In the genomic region with DNA sequence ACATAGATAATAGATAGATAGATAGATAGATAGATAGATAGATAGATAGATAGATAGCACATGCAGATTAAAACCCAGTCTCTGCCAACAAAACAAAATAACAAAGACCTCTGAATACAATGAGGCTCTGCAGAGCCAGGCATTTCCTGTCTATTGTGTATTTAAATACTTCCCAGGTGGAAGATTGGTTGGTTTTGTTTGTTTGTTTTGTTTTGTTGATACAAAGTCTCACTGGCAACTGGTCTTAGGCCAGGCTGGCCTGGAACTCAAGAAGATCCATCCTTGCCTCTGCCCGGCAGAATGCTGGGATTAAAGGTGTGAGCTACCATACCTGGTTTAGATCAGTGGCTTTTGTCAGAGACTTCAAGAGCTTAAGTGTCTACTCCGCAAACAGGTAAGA, we compare ENCODE assay signal across 19 mouse cellular contexts.
"Had no signal": no experiment of that assay in that cellular context is flagged by ENCODE, and none has a peak within 500 bp of the region (broad histone marks: within the 10 kb centered on the region; RNA-seq: fewer than 3 reads in every experiment).

No protein-coding gene starts in this region.

- H3K27ac ChIP-seq: midbrain, embryonic 10.5 days; midbrain, embryonic 12.5 days had no signal

- ATAC-seq: midbrain, embryonic 16.5 days had no signal

- DNase-seq: lung, adult 18-20 months; lung, embryonic 14.5 days; lung, postnatal 10 days; lung, postnatal 4 days; midbrain, embryonic 14.5 days; retina, postnatal 1 day; right cerebral cortex, adult 18-20 months; right cerebral cortex, postnatal 25 days; right cerebral cortex, postnatal 4 days; spleen, adult 18-20 months; thymus, adult 18-20 months; thymus, postnatal 14 days; thymus, postnatal 36 days had no signal

- H3K36me3 ChIP-seq: midbrain, embryonic 10.5 days; midbrain, embryonic 12.5 days; neural tube, embryonic 13.5 days; neural tube, embryonic 15.5 days had no signal

- H3K4me3 ChIP-seq: midbrain, embryonic 10.5 days; midbrain, embryonic 12.5 days; myocyte; neural tube, embryonic 13.5 days; neural tube, embryonic 15.5 days had no signal

- H3K27me3 ChIP-seq: neural tube, embryonic 13.5 days; neural tube, embryonic 15.5 days had no signal
